Mouse (Mus musculus) liver, adult 2 months (tissue): ENCODE results near the gene Nccrp1. TPM values are rescaled to one million over a fixed set of nuclear protein-coding genes. Genes with fewer than 3 reads are reported as not detected.

Experiments
- DNase-seq: peaks from one replicate; pipeline ENCODE4 v3.0.0-alpha.2; 2011; ENCODE audit warnings: low read depth, low spot score; ENCODE audit errors: extremely low read depth
- H3K27ac ChIP-seq: fragments of 200-500 bp; replicated peaks from 2 replicates; pipeline ENCODE4 v1.5.1; 2012; ENCODE audit warnings: low read depth, mild to moderate bottlenecking, control low read depth, inconsistent platforms, low read length; ENCODE audit not compliant: insufficient read depth
- H3K27me3 ChIP-seq: fragments of 200-500 bp; 2 replicates; pipeline ENCODE4 v1.6.1; 2012; ENCODE audit warnings: mild to moderate bottlenecking, moderate library complexity, low read length, inconsistent platforms; ENCODE audit not compliant: control insufficient read depth, insufficient read depth
- H3K36me3 ChIP-seq: fragments of 200-500 bp; 2 replicates; pipeline ENCODE4 v1.6.1; 2012; ENCODE audit warnings: low read length, inconsistent platforms; ENCODE audit not compliant: control insufficient read depth, insufficient read depth
- H3K4me1 ChIP-seq: fragments of 200-500 bp; 2 replicates; pipeline ENCODE4 v1.6.1; 2011; ENCODE audit warnings: low read length; ENCODE audit not compliant: control insufficient read depth, insufficient read depth
- H3K4me3 ChIP-seq: fragments of 200-500 bp; 2 replicates; pipeline ENCODE4 v1.5.1; 2011; ENCODE audit warnings: low read depth, mild to moderate bottlenecking, control low read depth, low read length, moderate library complexity; ENCODE audit not compliant: insufficient read depth
- H3K79me2 ChIP-seq: fragments of 200-500 bp; 2 replicates; pipeline ENCODE4 v1.6.1; 2012; ENCODE audit warnings: inconsistent platforms, mild to moderate bottlenecking, low read length, moderate library complexity; ENCODE audit not compliant: control insufficient read depth, insufficient read depth
- H3K9ac ChIP-seq: fragments of 200-500 bp; 2 replicates; pipeline ENCODE4 v1.6.1; 2012; ENCODE audit warnings: low read depth, mild to moderate bottlenecking, control low read depth, inconsistent platforms, low read length
- CTCF ChIP-seq: fragments of 200-500 bp; IDR thresholded peaks from 2 replicates; pipeline ENCODE4 v1.5.1; 2011; ENCODE audit warnings: low read depth, low read length, control low read depth
- POLR2A ChIP-seq: fragments of 200-500 bp; IDR thresholded peaks from 2 replicates; pipeline ENCODE4 v1.6.1; 2011; ENCODE audit warnings: low read length, control low read depth; ENCODE audit not compliant: insufficient read depth; ENCODE audit errors: extremely low read depth
- WGBS: fragments of 180-500 bp; shearing (Covaris S2); methylation state at CpG from one replicate; pipeline ENCODE4 v1.1.7; 2018; 5-methylcytosine and 5-hydroxymethylcytosine counted together
- polyA plus RNA-seq: library from polyadenylated mRNA; depleted of rRNA; stranded (reverse); fragments of >200 nt; gene quantifications from 2 replicates; pipeline ENCODE4 v1.2.3, GENCODE M21; 2012; rRNA removed
- total RNA-seq: library from RNA; depleted of rRNA; stranded (reverse); fragments of >200 nt; gene quantifications from 2 replicates; pipeline ENCODE4 v1.2.3, GENCODE M21; 2014; rRNA removed

The Nccrp1 gene
- total and polyA plus RNA-seq, 2 experiments = 0.05 TPM; not detected in 1

- H3K27ac ChIP-seq = no peak overlapping the region
- no peaks in the 10 kb centered on the region for H3K36me3 ChIP-seq
- no peak for TF ChIP-seq CTCF
- TF ChIP-seq POLR2A = no peak
- no peak for DNase-seq
- WGBS = 7% methylated on average over 5 of the region's 5 CpGs
- no peak overlapping the region for H3K4me3 ChIP-seq
- no peaks in the 10 kb centered on the region for H3K27me3 ChIP-seq
- peaks cover 1% of the 10 kb centered on the region; the same call in 1 of the 2 replicates for H3K4me1 ChIP-seq
- H3K9ac ChIP-seq = no peak overlapping the region
- H3K79me2 ChIP-seq = no peaks in the 10 kb centered on the region
Observed at GRCm38 (mm10) chr7:28505585-28505984, 41.5 kb downstream of the Nccrp1 start.

DNA sequence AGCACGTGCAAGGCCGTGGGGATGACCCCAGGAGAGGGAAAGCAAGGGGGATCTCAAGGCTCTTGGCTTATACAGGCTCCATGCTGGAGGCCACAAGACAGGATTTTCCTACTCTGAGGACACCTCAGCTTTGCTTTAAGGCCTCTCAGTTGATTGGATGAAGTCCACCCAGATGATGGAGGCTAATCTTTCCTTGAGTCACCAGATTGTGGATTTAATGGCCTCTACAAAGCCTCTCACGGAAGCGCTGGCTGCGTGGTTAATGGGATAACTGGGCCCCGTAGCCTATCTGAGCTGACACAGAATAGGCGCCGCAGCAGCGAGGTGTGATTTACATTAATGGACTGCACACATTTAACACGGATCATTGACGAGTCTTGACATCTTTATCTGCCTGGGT, 51.6 kb downstream of the Nccrp1 start:
- WGBS = 81% methylated on average over 11 of the region's 11 CpGs
- H3K4me1 ChIP-seq = no peaks in the 10 kb centered on the region
- H3K36me3 ChIP-seq = no peaks in the 10 kb centered on the region
- DNase-seq = no peak
- H3K27me3 ChIP-seq = no peaks in the 10 kb centered on the region
- no peak for TF ChIP-seq POLR2A
- TF ChIP-seq CTCF = no peak
- no peak overlapping the region for H3K9ac ChIP-seq
- H3K79me2 ChIP-seq = no peaks in the 10 kb centered on the region
- no peak overlapping the region for H3K27ac ChIP-seq
- H3K4me3 ChIP-seq = no peak overlapping the region

Other genes with a start within 250 kb of the Nccrp1 start
- gene Dll3, start 245.0 kb downstream of the Nccrp1 start, total RNA-seq = not detected in 2 replicates
- not detected in 2 replicates for gene Dll3, start 245.0 kb downstream of the Nccrp1 start, polyA plus RNA-seq
- 22.6 and 24.9 TPM in 2 replicates for gene Timm50, start 235.2 kb downstream of the Nccrp1 start, total RNA-seq
- gene Timm50, start 235.2 kb downstream of the Nccrp1 start, polyA plus RNA-seq = 49.4 and 52.6 TPM in 2 replicates
- 15.1 and 20.7 TPM in 2 replicates for gene Supt5, start 208.5 kb downstream of the Nccrp1 start, total RNA-seq
- 52.3 and 67.3 TPM in 2 replicates for gene Supt5, start 208.5 kb downstream of the Nccrp1 start, polyA plus RNA-seq
- gene Rps16, start 196.6 kb downstream of the Nccrp1 start, total RNA-seq = 110 and 136 TPM in 2 replicates
- gene Rps16, start 196.6 kb downstream of the Nccrp1 start, polyA plus RNA-seq = 471 and 577 TPM in 2 replicates
- gene Plekhg2, start 174.7 kb downstream of the Nccrp1 start, total RNA-seq = 0.65 and 1.3 TPM in 2 replicates
- gene Plekhg2, start 174.7 kb downstream of the Nccrp1 start, polyA plus RNA-seq = 3.3 and 3.5 TPM in 2 replicates
- gene Zfp36, start 167.0 kb downstream of the Nccrp1 start, total RNA-seq = 16.4 and 25.4 TPM in 2 replicates
- 41.1 and 54.3 TPM in 2 replicates for gene Zfp36, start 167.0 kb downstream of the Nccrp1 start, polyA plus RNA-seq
- 13.4 and 17.6 TPM in 2 replicates for gene Med29, start 154.5 kb downstream of the Nccrp1 start, total RNA-seq
- gene Med29, start 154.5 kb downstream of the Nccrp1 start, polyA plus RNA-seq = 49.2 and 50.9 TPM in 2 replicates
- gene Paf1, start 154.3 kb downstream of the Nccrp1 start, total RNA-seq = 16.1 TPM in 2 replicates
- gene Paf1, start 154.3 kb downstream of the Nccrp1 start, polyA plus RNA-seq = 52.8 and 59.1 TPM in 2 replicates
- gene Gmfg, start 109.8 kb downstream of the Nccrp1 start, total RNA-seq = 18.4 and 24.4 TPM in 2 replicates
- gene Gmfg, start 109.8 kb downstream of the Nccrp1 start, polyA plus RNA-seq = 4.0 and 4.6 TPM in 2 replicates
- 0.18 TPM in 1 of 2 replicates, not detected in the other for gene Lrfn1, start 95.3 kb downstream of the Nccrp1 start, total RNA-seq
- 0.70 and 0.71 TPM in 2 replicates for gene Lrfn1, start 95.3 kb downstream of the Nccrp1 start, polyA plus RNA-seq
- not detected in 2 replicates for gene Ifnl2, start 36.8 kb downstream of the Nccrp1 start, total RNA-seq
- not detected in 2 replicates for gene Ifnl2, start 36.8 kb downstream of the Nccrp1 start, polyA plus RNA-seq
- not detected in 2 replicates for gene Ifnl3, start 24.4 kb downstream of the Nccrp1 start, total RNA-seq
- not detected in 2 replicates for gene Ifnl3, start 24.4 kb downstream of the Nccrp1 start, polyA plus RNA-seq
- 8.7 and 16.4 TPM in 2 replicates for gene Sycn, start 6.4 kb downstream of the Nccrp1 start, total RNA-seq
- gene Sycn, start 6.4 kb downstream of the Nccrp1 start, polyA plus RNA-seq = 1.4 and 1.6 TPM in 2 replicates
- 4.1 and 6.9 TPM in 2 replicates for gene Samd4b, start 50.9 kb upstream of the Nccrp1 start, total RNA-seq
- 25.7 and 27.0 TPM in 2 replicates for gene Samd4b, start 50.9 kb upstream of the Nccrp1 start, polyA plus RNA-seq
- gene Pak4, start 50.9 kb upstream of the Nccrp1 start, total RNA-seq = 4.0 and 7.0 TPM in 2 replicates
- gene Pak4, start 50.9 kb upstream of the Nccrp1 start, polyA plus RNA-seq = 14.9 TPM in 2 replicates
- not detected in 2 replicates for gene Acp7, start 84.1 kb upstream of the Nccrp1 start, total RNA-seq
- gene Acp7, start 84.1 kb upstream of the Nccrp1 start, polyA plus RNA-seq = not detected in 2 replicates
- gene Fbxo27, start 145.6 kb upstream of the Nccrp1 start, total RNA-seq = not detected in 2 replicates
- 0.16 and 0.19 TPM in 2 replicates for gene Fbxo27, start 145.6 kb upstream of the Nccrp1 start, polyA plus RNA-seq
- 0.46 and 0.60 TPM in 2 replicates for gene Fbxo17, start 169.6 kb upstream of the Nccrp1 start, total RNA-seq
- gene Fbxo17, start 169.6 kb upstream of the Nccrp1 start, polyA plus RNA-seq = 0.53 and 1.0 TPM in 2 replicates
- gene Mrps12, start 194.6 kb upstream of the Nccrp1 start, total RNA-seq = 66.0 and 70.3 TPM in 2 replicates
- gene Mrps12, start 194.6 kb upstream of the Nccrp1 start, polyA plus RNA-seq = 98.0 and 103 TPM in 2 replicates
- 4.6 and 6.4 TPM in 2 replicates for gene Sars2, start 194.7 kb upstream of the Nccrp1 start, total RNA-seq
- 21.9 and 25.3 TPM in 2 replicates for gene Sars2, start 194.7 kb upstream of the Nccrp1 start, polyA plus RNA-seq
- not detected in 2 replicates for gene Ccer2, start 208.9 kb upstream of the Nccrp1 start, total RNA-seq
- gene Ccer2, start 208.9 kb upstream of the Nccrp1 start, polyA plus RNA-seq = not detected in 2 replicates
- gene Sirt2, start 219.5 kb upstream of the Nccrp1 start, total RNA-seq = 15.1 and 21.4 TPM in 2 replicates
- gene Sirt2, start 219.5 kb upstream of the Nccrp1 start, polyA plus RNA-seq = 52.9 and 56.7 TPM in 2 replicates
- 6.1 and 7.3 TPM in 2 replicates for gene Nfkbib, start 220.3 kb upstream of the Nccrp1 start, total RNA-seq
- 39.9 and 46.3 TPM in 2 replicates for gene Nfkbib, start 220.3 kb upstream of the Nccrp1 start, polyA plus RNA-seq
- 1.4 TPM in 2 replicates for gene Rinl, start 241.7 kb upstream of the Nccrp1 start, total RNA-seq
- 1.2 and 1.8 TPM in 2 replicates for gene Rinl, start 241.7 kb upstream of the Nccrp1 start, polyA plus RNA-seq